Mouse (Mus musculus): Measurements from ENCODE around the gene Srpk3.
"Not testable (repeated sequence)": the region's sequence is repeated elsewhere in the genome, so short reads cannot be mapped to it uniquely, and the experiment has no call there.

Srpk3 gene

DNA sequence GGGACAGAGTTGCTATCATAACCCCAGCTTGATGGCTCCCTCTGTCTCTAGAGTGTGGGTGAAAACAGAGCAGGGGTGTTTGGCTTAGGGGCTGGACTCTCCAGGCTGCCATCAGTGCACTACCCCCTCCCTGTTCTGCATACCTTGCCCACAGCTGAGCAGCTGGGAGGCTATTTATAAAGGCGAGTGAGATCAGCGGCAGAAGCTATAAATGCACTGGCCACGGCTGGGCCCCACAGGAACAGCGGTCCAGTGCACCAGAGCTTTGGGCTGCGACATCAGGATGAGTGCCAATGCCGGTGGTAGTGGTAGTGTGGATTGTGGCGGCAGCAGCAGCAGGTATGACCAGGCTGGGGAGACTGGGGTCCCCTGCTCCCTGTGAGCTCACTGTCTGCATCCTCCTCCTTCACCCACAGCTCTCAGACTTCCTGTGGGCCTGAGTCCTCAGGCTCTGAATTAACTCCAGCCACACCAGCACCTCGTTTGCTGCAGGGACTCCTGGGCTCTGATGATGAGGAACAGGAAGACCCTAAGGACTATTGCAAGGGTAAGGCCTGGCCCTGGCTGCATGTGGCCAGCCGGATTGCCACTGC, at the start of gene Srpk3:
Gene Srpk3, plus strand, starts transcription at position 238 of the 593 bp plus-strand sequence.
- in situ Hi-C loops (cut with MboI, MseI): no loop called here

- in situ Hi-C loops (cut with MboI, MseI): no loop called here
Measured at GRCm38 (mm10) chrX:73730908-73731307, 43.3 kb upstream of the Srpk3 start.

- in situ Hi-C loops (cut with MboI, MseI): no loop called here
Measured at GRCm38 (mm10) chrX:73738155-73738554, 36.0 kb upstream of the Srpk3 start.

GRCm38 (mm10) chrX:73739151-73739550, 35.1 kb upstream of the Srpk3 start:
- in situ Hi-C loops (cut with MboI, MseI): no loop called here

- in situ Hi-C loops (cut with MboI, MseI): not testable (repeated sequence)
Measured at GRCm38 (mm10) chrX:73739841-73740240, 34.4 kb upstream of the Srpk3 start.

GRCm38 (mm10) chrX:73744774-73745481, 29.3 kb upstream of the Srpk3 start:
- in situ Hi-C loops (cut with MboI, MseI): no loop called here

- in situ Hi-C loops (cut with MboI, MseI): no loop called here
Measured at GRCm38 (mm10) chrX:73748977-73749376, 25.2 kb upstream of the Srpk3 start.

DNA sequence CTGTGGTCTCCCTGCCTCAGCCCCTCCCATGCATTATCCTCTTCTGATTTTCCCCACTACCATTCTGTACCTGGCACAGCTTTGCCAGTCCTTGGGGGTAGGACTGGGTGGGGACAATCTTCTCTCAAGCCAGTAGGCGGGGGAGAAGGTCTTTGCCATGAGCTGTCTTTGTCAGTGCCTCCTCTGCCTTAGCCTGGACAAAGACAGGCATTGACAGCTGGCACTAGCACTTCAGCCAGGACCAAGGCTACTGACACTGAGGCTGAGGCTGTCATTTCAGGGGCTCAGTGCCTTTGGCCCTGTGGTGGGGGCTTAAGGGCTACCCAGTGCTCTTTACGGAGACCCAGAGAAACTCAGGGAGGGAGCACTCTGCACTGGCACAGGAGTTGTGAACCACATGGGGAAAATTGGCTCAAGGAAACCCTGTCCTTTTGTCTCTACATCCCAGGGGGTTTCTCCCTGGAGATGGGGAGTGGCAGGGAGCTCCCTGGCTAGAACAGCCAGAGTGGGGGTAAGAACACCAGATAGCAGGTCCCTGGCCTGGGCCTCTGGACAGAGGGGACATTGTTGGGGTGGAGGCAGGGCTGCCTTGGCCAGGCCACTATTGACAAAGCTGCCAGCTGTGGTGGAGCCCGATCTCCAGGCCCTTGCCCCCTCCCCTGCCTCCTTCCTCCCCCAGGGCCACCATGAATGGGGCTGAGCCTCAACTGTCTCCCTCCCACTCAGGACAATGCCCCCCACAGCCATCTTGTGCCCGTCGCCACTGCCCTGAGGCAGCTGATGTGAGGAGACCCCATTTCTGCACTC, 17.7 kb upstream of the Srpk3 start, which contains the start of gene Plxnb3:
Gene Plxnb3, plus strand, starts transcription at position 757 of the 807 bp plus-strand sequence.
- in situ Hi-C loops (cut with MboI, MseI): no loop called here

DNA sequence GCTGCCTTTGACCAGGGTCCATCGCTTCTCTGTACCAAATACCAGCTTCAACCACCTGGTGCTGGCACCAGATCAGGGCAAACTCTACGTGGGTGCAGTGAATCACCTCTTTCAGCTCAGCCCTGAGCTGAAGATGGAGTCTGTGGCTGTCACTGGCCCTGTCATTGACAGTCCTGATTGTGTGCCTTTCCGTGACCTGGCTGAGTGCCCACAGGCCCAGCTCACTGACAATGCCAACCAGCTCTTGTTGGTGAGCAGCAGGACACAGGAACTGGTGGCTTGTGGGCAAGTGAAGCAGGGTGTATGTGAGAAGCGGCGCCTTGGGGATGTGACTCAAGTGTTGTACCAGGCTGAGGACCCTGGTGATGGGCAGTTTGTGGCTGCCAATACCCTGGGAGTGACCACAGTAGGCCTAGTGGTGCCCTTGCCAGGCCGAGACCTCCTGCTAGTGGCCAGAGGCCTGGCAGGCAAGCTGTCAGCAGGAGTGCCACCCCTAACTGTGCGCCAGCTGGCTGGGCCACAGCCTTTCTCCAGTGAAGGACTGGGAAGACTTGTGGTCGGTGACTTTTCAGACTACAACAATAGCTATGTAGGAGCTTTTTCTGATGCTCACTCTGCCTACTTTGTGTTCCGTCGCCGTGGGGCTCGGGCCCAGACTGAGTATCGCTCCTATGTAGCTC, 15.5 kb upstream of the Srpk3 start:
- in situ Hi-C loops (cut with MboI, MseI): no loop called here

DNA sequence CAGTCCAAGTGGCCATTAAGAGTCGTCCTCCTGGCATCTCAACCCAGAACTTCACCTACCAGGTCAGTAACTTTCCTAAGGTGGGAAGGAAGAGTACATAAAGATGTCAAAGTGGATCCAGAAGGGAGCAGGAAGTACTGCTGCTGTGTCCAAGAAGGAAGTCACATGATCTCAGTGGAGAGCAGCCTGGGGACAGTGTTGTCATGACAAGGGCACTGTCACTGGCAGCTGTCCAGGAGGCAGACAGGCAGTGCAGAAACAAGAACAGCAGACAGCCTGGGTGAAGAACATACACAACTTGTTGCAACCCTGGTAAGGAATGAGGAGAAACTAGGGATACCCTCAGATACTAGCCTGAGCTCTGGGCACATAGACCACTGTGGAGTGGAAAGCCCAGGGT, 8.9 kb upstream of the Srpk3 start:
- in situ Hi-C loops (cut with MboI, MseI): no loop called here

DNA sequence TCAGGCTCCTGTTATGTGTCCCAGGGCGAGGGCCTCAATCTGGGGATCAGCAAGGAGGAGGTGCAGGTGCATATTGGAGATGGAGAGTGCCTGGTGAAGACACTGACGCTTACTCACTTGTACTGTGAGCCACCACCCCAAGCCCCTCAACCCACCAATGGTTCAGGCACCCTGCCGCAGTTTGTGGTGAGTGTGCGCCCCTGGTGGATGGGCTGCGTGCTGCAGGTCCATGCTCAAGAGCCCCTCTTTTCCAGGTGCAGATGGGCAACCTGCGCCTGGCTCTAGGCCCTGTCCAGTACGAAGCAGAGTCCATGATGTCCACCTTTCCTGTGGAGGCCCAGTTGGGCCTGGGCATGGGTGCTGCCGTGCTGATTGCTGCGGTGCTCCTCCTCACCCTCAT, 6.9 kb upstream of the Srpk3 start:
- in situ Hi-C loops (cut with MboI, MseI): no loop called here

GRCm38 (mm10) chrX:73774802-73775483, 738 bp downstream of the Srpk3 start:
- in situ Hi-C loops (cut with MboI, MseI): no loop called here

- in situ Hi-C loops (cut with MboI, MseI): loop anchor here (5.0 kb wide), 1 partner anchor 170 kb away; no protein-coding TSS in a partner anchor
Measured at GRCm38 (mm10) chrX:73782227-73782626, 8.0 kb downstream of the Srpk3 start.

DNA sequence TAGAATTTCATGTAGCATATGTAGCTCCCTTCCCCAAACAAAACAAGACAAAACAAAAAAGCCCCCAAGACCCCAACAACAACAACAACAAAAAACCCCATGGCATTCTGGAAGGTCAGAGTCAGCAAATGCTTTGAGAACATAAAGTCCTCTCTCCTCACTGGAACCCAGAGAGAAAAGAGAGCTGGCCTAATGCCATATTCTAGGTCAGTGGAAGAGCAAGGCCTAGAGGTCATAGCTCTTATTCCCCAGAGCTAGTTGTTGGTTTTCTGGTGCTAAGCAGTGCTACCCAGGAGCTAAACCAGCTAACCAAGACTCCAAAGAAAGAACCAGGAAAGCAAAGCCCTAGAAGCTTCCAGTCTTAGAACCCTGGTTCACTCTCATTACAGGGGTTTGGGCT, 11.5 kb downstream of the Srpk3 start:
- in situ Hi-C loops (cut with MboI, MseI): no loop called here

DNA sequence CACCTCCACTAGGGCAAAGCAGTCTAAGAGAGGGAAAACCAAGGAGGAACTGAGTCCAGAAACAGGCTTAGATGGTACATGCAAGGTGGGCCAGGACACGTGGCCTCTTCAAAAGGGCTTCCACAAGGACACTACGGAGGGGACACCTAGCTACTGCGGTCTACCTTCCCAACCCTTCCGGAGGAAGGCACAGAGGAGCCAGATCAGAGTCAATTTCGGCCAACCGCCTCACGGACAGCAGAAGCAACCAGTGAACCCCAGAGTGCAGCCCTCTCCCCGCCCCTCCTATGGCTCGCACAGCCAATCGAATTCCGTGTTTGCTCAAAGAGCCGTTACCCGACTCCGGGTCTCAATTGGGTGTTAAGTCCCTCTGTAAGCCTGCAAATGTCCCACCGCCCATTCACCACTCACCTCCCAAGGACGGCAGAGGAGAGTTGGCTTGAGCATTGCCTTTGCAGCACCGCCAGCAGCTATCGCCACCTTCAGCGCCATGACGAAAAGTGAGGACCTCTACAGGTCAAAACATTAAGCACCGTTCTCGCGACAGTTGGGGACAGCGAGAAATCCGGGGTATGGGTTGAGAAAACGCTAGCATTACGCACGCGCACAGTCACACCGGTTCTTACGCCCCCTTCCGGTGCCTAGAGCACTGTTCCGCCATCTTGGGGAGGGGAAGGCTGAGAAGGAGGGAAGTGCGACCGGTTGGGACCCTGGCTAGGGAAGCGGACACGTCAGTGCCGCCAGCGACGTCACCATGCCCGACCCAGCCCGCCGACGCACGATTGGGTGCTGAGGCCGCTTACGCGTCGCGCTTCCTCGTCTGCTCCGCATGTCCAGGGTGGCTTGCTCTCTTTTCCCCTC, 12.4 kb downstream of the Srpk3 start, which contains the start of the genes Idh3g and Ssr4:
Gene Idh3g, minus strand, starts transcription at position 534 of the 861 bp plus-strand sequence.
Gene Ssr4, plus strand, starts transcription at position 665 of the 861 bp plus-strand sequence.
- in situ Hi-C loops (cut with MboI, MseI): no loop called here

- in situ Hi-C loops (cut with MboI, MseI): no loop called here
Measured at GRCm38 (mm10) chrX:73787225-73787558, 13.0 kb downstream of the Srpk3 start.

DNA sequence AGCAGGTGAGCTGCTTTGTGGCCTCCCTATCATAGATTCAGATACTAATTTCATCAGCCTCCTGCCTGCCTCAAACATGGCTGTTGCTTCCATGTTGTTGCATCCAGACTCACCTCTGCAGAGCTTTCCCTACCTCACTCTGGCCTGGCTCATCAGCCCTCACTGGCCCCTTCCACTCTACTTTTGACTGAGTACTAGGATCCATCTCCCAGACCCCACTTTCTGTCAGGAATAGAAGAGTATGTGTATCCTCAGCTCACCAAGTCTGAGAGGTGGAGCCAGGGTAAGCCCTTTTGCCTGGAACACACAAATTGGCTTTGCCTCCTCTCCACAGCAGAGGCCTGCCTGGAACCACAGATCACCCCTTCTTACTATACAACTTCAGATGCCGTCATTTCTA, 14.3 kb downstream of the Srpk3 start:
- in situ Hi-C loops (cut with MboI, MseI): no loop called here

DNA sequence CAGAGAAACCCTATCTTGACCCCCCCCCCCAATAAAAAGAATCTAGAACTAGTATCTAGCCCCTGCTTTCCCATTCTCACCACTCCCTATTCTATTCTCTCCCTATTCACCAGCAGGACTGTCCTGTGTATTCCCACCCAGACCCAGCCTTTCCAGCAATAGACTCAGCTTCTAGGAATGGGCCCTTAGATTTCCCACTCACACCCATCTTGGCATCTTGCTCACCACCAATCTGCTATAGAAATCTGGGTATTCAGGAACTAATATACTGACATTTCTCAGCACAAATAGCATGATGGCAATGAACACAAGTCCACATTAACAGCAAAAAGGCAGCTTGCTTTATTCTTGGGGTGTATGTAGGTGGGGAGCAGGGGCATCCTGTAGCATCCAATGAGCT, 18.8 kb downstream of the Srpk3 start:
- in situ Hi-C loops (cut with MboI, MseI): loop anchor here (5.0 kb wide), 1 partner anchor 104 kb away; the partner anchor contains the start of gene L1cam

DNA sequence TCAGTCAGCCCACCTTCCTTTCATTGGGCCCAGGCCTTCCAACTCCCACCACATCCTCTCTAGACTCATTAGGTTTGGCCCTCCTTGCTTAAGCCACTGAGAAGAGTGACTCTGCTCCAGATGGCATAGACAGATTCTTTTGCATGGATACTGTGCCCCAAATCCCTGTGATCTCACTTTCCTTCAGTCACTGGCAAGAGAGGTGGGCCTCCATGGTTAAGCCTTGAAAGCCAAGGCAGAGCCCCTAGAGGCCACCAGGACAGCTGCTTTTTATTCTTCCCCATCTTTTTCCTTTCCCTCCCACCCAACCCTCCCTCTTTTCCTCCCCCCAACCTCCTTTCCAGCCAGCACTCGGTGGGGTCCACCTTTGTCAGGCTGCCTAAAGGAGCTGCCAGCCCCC, 19.3 kb downstream of the Srpk3 start:
- in situ Hi-C loops (cut with MboI, MseI): loop anchor here (5.0 kb wide), 1 partner anchor 104 kb away; the partner anchor contains the start of gene L1cam

GRCm38 (mm10) chrX:73797511-73797910, 23.3 kb downstream of the Srpk3 start:
- in situ Hi-C loops (cut with MboI, MseI): no loop called here
